Mouse (Mus musculus): Measurements from ENCODE around the gene Slc4a1. TPM values are rescaled to one million over a fixed set of nuclear protein-coding genes. Genes with fewer than 3 reads are reported as not detected.

Gene Slc4a1
- polyA plus RNA-seq, 2 experiments: 570 to 606 TPM

- H3K36me3 ChIP-seq (replicated peaks; ENCODE audit: control insufficient read depth, insufficient read depth, low read depth): no peaks in the 10 kb centered on the region; the same call in 1 of the 2 replicates
- H3K4me2 ChIP-seq (ENCODE audit: low read depth): peak overlapping the region; percentile 98
- H3K27ac ChIP-seq: no peak overlapping the region
- TF ChIP-seq EP300 (IDR thresholded peaks at IDR 0.05; ENCODE audit: low read depth) (no peak), CTCF (IDR thresholded peaks at IDR 0.05; ENCODE audit: low read depth) (no peak)
- DNase-seq (ENCODE audit: low read depth in 3 of 3, low spot score in 3 of 3): no peak
- peak overlapping the region; percentile 100 for H3K9ac ChIP-seq (replicated peaks)
- peak overlapping the region; percentile 95 to 99 for H3K4me3 ChIP-seq (ENCODE audit: insufficient read depth in 1 of 2, low read depth in 2 of 2, low read length in 2 of 2)
- H3K4me1 ChIP-seq (replicated peaks; ENCODE audit: control insufficient read depth in 2 of 2, insufficient read depth in 2 of 2, low read length in 1 of 2): peaks cover 4 to 15% of the 10 kb centered on the region in 2 experiments
- no peak for ATAC-seq (ENCODE audit: insufficient read depth)
- no peaks in the 10 kb centered on the region for H3K9me3 ChIP-seq (ENCODE audit: control insufficient read depth, low read length)
- H3K27me3 ChIP-seq (ENCODE audit: control insufficient read depth, insufficient read depth, low read length): no peaks in the 10 kb centered on the region; the same call in 1 of the 2 replicates
- 36% methylated on average over 10 of the region's 10 CpGs for WGBS (ENCODE audit: insufficient replicate concordance)
These were observed 45.4 kb downstream of the Slc4a1 start for GRCm38 (mm10) chr11:102320686-102321005.

- H3K27ac ChIP-seq: peak overlapping the region; percentile 86
- TF ChIP-seq EP300 (IDR thresholded peaks at IDR 0.05; ENCODE audit: low read depth) (no peak), CTCF (IDR thresholded peaks at IDR 0.05; ENCODE audit: low read depth) (no peak)
- H3K4me1 ChIP-seq (replicated peaks; ENCODE audit: control insufficient read depth in 2 of 2, insufficient read depth in 2 of 2, low read length in 1 of 2): peaks cover 8 to 20% of the 10 kb centered on the region in 2 experiments
- peak overlapping the region; percentile 98 for H3K4me2 ChIP-seq (ENCODE audit: low read depth)
- H3K36me3 ChIP-seq (replicated peaks; ENCODE audit: control insufficient read depth, insufficient read depth, low read depth): peaks cover 4% of the 10 kb centered on the region
- peak overlapping the region; percentile 95 to 99 for H3K4me3 ChIP-seq (ENCODE audit: insufficient read depth in 1 of 2, low read depth in 2 of 2, low read length in 2 of 2)
- ATAC-seq (ENCODE audit: insufficient read depth) (no peak), DNase-seq (ENCODE audit: low read depth in 3 of 3, low spot score in 3 of 3) (peak; percentile 74 to 82 (median 81))
- H3K27me3 ChIP-seq (ENCODE audit: control insufficient read depth, insufficient read depth, low read length): no peaks in the 10 kb centered on the region; the same call in 1 of the 2 replicates
- H3K9ac ChIP-seq (replicated peaks): peak overlapping the region; percentile 100
- no peaks in the 10 kb centered on the region for H3K9me3 ChIP-seq (ENCODE audit: control insufficient read depth, low read length)
- under 1% methylated on average over 38 of the region's 38 CpGs for WGBS (ENCODE audit: insufficient replicate concordance)
These were observed 45.9 kb downstream of the Slc4a1 start for GRCm38 (mm10) chr11:102319941-102320685.

DNA sequence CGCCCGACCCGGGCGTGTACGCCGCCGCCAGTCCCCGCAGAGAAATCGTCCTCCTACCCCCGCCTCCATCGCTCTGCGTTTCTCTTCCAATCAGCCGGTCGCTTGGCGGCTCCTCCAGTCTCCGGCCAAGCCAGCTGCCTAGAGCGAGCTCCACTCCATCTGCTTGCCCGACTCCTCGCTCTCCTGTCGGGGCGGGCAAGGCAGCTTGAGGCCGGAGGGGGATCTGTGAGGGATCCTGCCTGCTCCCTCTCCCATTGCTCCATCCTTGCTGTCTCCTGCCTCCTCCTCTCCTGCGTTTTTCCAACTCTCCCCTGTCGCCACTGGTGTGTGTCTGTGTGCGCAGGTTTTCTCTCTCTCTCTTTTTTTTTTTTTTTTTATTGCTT lies 46.6 kb downstream of the Slc4a1 start, which contains the start of gene Ubtf:
Ubtf (minus strand) TSS at position 333 of the 383 bp plus-strand sequence.
- TF ChIP-seq CTCF (IDR thresholded peaks at IDR 0.05; ENCODE audit: low read depth): peak; percentile 14; the same call in 1 of the 2 replicates
- TF ChIP-seq EP300 (IDR thresholded peaks at IDR 0.05; ENCODE audit: low read depth): no peak
- DNase-seq (ENCODE audit: low read depth in 3 of 3, low spot score in 3 of 3): peak; percentile 73 to 75 (median 74)
- no peaks in the 10 kb centered on the region for H3K9me3 ChIP-seq (ENCODE audit: control insufficient read depth, low read length)
- peak; percentile 9 for ATAC-seq (ENCODE audit: insufficient read depth)
- H3K4me2 ChIP-seq (ENCODE audit: low read depth): peak within 1 kb of the TSS; percentile 98
- peak within 1 kb of the TSS; percentile 95 to 99 for H3K4me3 ChIP-seq (ENCODE audit: insufficient read depth in 1 of 2, low read depth in 2 of 2, low read length in 2 of 2)
- peak within 1 kb of the TSS; percentile 86 for H3K27ac ChIP-seq
- no peaks in the 10 kb centered on the region; the same call in 1 of the 2 replicates for H3K27me3 ChIP-seq (ENCODE audit: control insufficient read depth, insufficient read depth, low read length)
- H3K9ac ChIP-seq (replicated peaks): peak within 1 kb of the TSS; percentile 100
- WGBS (ENCODE audit: insufficient replicate concordance): under 1% methylated on average over 25 of the region's 25 CpGs
- H3K36me3 ChIP-seq (replicated peaks; ENCODE audit: control insufficient read depth, insufficient read depth, low read depth): peaks cover 11% of the 10 kb centered on the region
- H3K4me1 ChIP-seq (replicated peaks; ENCODE audit: control insufficient read depth in 2 of 2, insufficient read depth in 2 of 2, low read length in 1 of 2): peaks cover 8 to 20% of the 10 kb centered on the region in 2 experiments

- no peak for DNase-seq (ENCODE audit: low read depth in 3 of 3, low spot score in 3 of 3)
- Histone ChIP-seq H3K9me3 (ENCODE audit: control insufficient read depth, low read length) (no peaks in the 10 kb centered on the region), H3K4me2 (ENCODE audit: low read depth) (peak overlapping the region; percentile 98), H3K4me1 (replicated peaks; ENCODE audit: control insufficient read depth in 2 of 2, insufficient read depth in 2 of 2, low read length in 1 of 2) (peaks cover 8 to 20% of the 10 kb centered on the region in 2 experiments), H3K4me3 (ENCODE audit: insufficient read depth in 1 of 2, low read depth in 2 of 2, low read length in 2 of 2) (peak overlapping the region; percentile 95 to 99), H3K27me3 (ENCODE audit: control insufficient read depth, insufficient read depth, low read length) (no peaks in the 10 kb centered on the region; the same call in 1 of the 2 replicates), H3K9ac (replicated peaks) (peak overlapping the region; percentile 100), H3K27ac (peak overlapping the region; percentile 86), H3K36me3 (replicated peaks; ENCODE audit: control insufficient read depth, insufficient read depth, low read depth) (peaks cover 17% of the 10 kb centered on the region)
- peak; percentile 34; the same call in 1 of the 2 replicates for ATAC-seq (ENCODE audit: insufficient read depth)
- under 1% methylated on average over 84 of the region's 84 CpGs for WGBS (ENCODE audit: insufficient replicate concordance)
- no peak for TF ChIP-seq EP300 (IDR thresholded peaks at IDR 0.05; ENCODE audit: low read depth)
- no peak for TF ChIP-seq CTCF (IDR thresholded peaks at IDR 0.05; ENCODE audit: low read depth)
These were observed 47.2 kb downstream of the Slc4a1 start for GRCm38 (mm10) chr11:102318576-102319409.
